Mouse (Mus musculus) brain, embryonic 14.5 days (tissue): ENCODE data around the gene Cyp26a1.

Experiments
- CTCF ChIP-seq: fragments of 200-500 bp; IDR thresholded peaks from 2 replicates; pipeline ENCODE4 v1.5.1; 2012; ENCODE audit warnings: inconsistent platforms, mild to moderate bottlenecking, moderate library complexity, borderline replicate concordance; ENCODE audit not compliant: insufficient read depth, insufficient read length; ENCODE audit errors: extremely low read depth
- POLR2A ChIP-seq: fragments of 200-500 bp; IDR thresholded peaks from 2 replicates; pipeline ENCODE4 v1.6.1; 2012; ENCODE audit warnings: mild to moderate bottlenecking, inconsistent platforms, borderline replicate concordance; ENCODE audit not compliant: poor library complexity, insufficient read depth, insufficient read length, severe bottlenecking; ENCODE audit errors: extremely low read depth

- TF ChIP-seq POLR2A (no peak), CTCF (no peak)
These were observed 18.4 kb downstream of the Cyp26a1 start for GRCm38 (mm10) chr19:37715980-37716379.
